Mouse (Mus musculus): ENCODE data around the gene Srebf1.

DNA sequence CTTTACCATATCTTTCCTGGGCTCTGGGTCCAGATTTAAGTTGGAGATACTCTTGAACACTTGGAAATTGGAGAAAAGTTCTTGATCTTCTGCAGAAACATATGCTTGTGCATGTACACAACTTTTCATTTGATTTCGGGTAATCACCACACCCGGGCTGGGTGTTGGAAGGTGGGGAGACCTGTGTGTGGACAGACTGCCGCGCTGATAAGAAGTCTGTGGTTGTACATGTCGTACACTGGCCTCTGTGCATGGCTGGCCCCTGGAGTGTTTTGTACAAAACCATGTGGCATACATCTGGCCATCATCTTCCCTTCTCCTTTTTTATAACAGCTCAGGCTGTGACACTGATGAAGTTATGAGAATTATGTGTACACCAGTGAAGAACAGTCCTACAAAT is 62.4 kb downstream of the Srebf1 start:
- TF ChIP-seq TBP (conservative IDR thresholded peaks at IDR 0.05; ENCODE audit: low read depth, low read length) (no peak), IRF4 (IDR thresholded peaks at IDR 0.05; ENCODE audit: low read depth, low read length) (no peak), CTCF (conservative IDR thresholded peaks at IDR 0.05 in 1 of 2, IDR thresholded peaks at IDR 0.05 in 1 of 2; ENCODE audit: low read depth in 2 of 2, low read length in 2 of 2) (no peak), SIN3A (IDR thresholded peaks at IDR 0.05; ENCODE audit: low read length) (no peak), POLR2A (IDR thresholded peaks at IDR 0.05; ENCODE audit: low read depth, low read length) (no peak), UBTF (IDR thresholded peaks at IDR 0.05; ENCODE audit: low read depth, low read length) (no peak), GABPA (IDR thresholded peaks at IDR 0.05; ENCODE audit: insufficient replicate concordance, low read depth, low read length) (no peak), ZNF384 (IDR thresholded peaks at IDR 0.05; ENCODE audit: low read depth, low read length) (no peak)

Data from CH12.LX (cell line).